Mouse (Mus musculus) heart, embryonic 10.5 days (tissue): ENCODE measurements around the gene Stxbp4. TPM values are rescaled to one million over a fixed set of nuclear protein-coding genes. Genes with fewer than 3 reads are reported as not detected.

ENCODE experiments used
- DNase-seq: peaks from one replicate; pipeline ENCODE4 v3.0.0-alpha.2; 2017; ENCODE audit warnings: low spot score
- H3K27ac ChIP-seq: fragments of 300-500 bp; sonication (generic); 2 replicates; pipeline ENCODE4 v1.5.1; 2016; ENCODE audit warnings: mild to moderate bottlenecking
- H3K27me3 ChIP-seq: fragments of 300-500 bp; sonication (generic); 2 replicates; pipeline ENCODE4 v1.6.1; 2016; ENCODE audit warnings: mild to moderate bottlenecking; ENCODE audit not compliant: poor library complexity, insufficient read depth, severe bottlenecking
- H3K36me3 ChIP-seq: fragments of 300-500 bp; sonication (generic); 2 replicates; pipeline ENCODE4 v1.6.1; 2016; ENCODE audit warnings: mild to moderate bottlenecking, moderate library complexity
- H3K4me1 ChIP-seq: fragments of 300-500 bp; sonication (generic); 2 replicates; pipeline ENCODE4 v1.6.1; 2016; ENCODE audit warnings: mild to moderate bottlenecking
- H3K4me3 ChIP-seq: fragments of 300-500 bp; sonication (generic); 2 replicates; pipeline ENCODE4 v1.5.1; 2016; ENCODE audit warnings: mild to moderate bottlenecking, moderate library complexity
- H3K9me3 ChIP-seq: fragments of 300-500 bp; sonication (generic); 2 replicates; pipeline ENCODE4 v1.6.1; 2016; ENCODE audit warnings: mild to moderate bottlenecking, moderate library complexity
- WGBS: fragments of 180-500 bp; shearing (Covaris S2); methylation state at CpG from one replicate; pipeline ENCODE4 v1.1.7; 2016; 5-methylcytosine and 5-hydroxymethylcytosine counted together
- polyA plus RNA-seq: library from polyadenylated mRNA; unstranded; fragments of >200 nt; fragmentation: Nextera tagmentation; extraction: Ambion mirVana; gene quantifications from 2 replicates; pipeline ENCODE4 v1.2.1, GENCODE M21; 2016

Stxbp4 gene
- polyA plus RNA-seq, 1 experiment from 2014 or later = 25.3 TPM

- WGBS = 87% methylated on average over 4 of the region's 4 CpGs
- no peaks in the 10 kb centered on the region for H3K4me1 ChIP-seq
- H3K4me3 ChIP-seq = no peak overlapping the region
- no peak for DNase-seq
- H3K27me3 ChIP-seq = no peaks in the 10 kb centered on the region
- no peak overlapping the region for H3K27ac ChIP-seq
- no peaks in the 10 kb centered on the region for H3K36me3 ChIP-seq
- no peaks in the 10 kb centered on the region for H3K9me3 ChIP-seq
Observed at GRCm38 (mm10) chr11:90470271-90470670, 167.6 kb downstream of the Stxbp4 start.

GRCm38 (mm10) chr11:90464046-90464595 lies 173.8 kb downstream of the Stxbp4 start:
- Histone ChIP-seq H3K4me3 (no peak overlapping the region), H3K4me1 (no peaks in the 10 kb centered on the region), H3K36me3 (no peaks in the 10 kb centered on the region), H3K27ac (no peak overlapping the region), H3K27me3 (no peaks in the 10 kb centered on the region), H3K9me3 (no peaks in the 10 kb centered on the region)
- WGBS = 71% methylated on average over 10 of the region's 10 CpGs
- no peak for DNase-seq

GRCm38 (mm10) chr11:90460458-90460857 lies 177.4 kb downstream of the Stxbp4 start:
- Histone ChIP-seq H3K27me3 (no peaks in the 10 kb centered on the region), H3K4me3 (no peak overlapping the region), H3K36me3 (no peaks in the 10 kb centered on the region), H3K9me3 (no peaks in the 10 kb centered on the region), H3K27ac (no peak overlapping the region), H3K4me1 (no peaks in the 10 kb centered on the region)
- WGBS = 87% methylated on average over 3 of the region's 3 CpGs
- no peak for DNase-seq

- WGBS = 75% methylated on average over 3 of the region's 3 CpGs
- Histone ChIP-seq H3K4me1 (no peaks in the 10 kb centered on the region), H3K4me3 (no peak overlapping the region), H3K27me3 (no peaks in the 10 kb centered on the region), H3K9me3 (no peaks in the 10 kb centered on the region), H3K27ac (no peak overlapping the region), H3K36me3 (no peaks in the 10 kb centered on the region)
- no peak for DNase-seq
Observed at GRCm38 (mm10) chr11:90452134-90452533, 185.8 kb downstream of the Stxbp4 start.

- DNase-seq = no peak
- Histone ChIP-seq H3K9me3 (no peaks in the 10 kb centered on the region), H3K27me3 (no peaks in the 10 kb centered on the region), H3K36me3 (no peaks in the 10 kb centered on the region), H3K27ac (no peak overlapping the region), H3K4me3 (no peak overlapping the region), H3K4me1 (no peaks in the 10 kb centered on the region)
- 66% methylated on average over 5 of the region's 5 CpGs for WGBS
Observed at GRCm38 (mm10) chr11:90451506-90451905, 186.4 kb downstream of the Stxbp4 start.

GRCm38 (mm10) chr11:90442462-90442861 lies 195.4 kb downstream of the Stxbp4 start:
- H3K4me3 ChIP-seq = no peak overlapping the region
- no peak overlapping the region for H3K27ac ChIP-seq
- no peaks in the 10 kb centered on the region for H3K4me1 ChIP-seq
- WGBS = 80% methylated on average over 2 of the region's 2 CpGs
- no peaks in the 10 kb centered on the region for H3K9me3 ChIP-seq
- H3K27me3 ChIP-seq = peaks cover 5% of the 10 kb centered on the region; the same call in 1 of the 2 replicates
- H3K36me3 ChIP-seq = no peaks in the 10 kb centered on the region
- no peak for DNase-seq

- DNase-seq = no peak
- WGBS = 89% methylated on average over 3 of the region's 3 CpGs
- H3K4me3 ChIP-seq = no peak overlapping the region
- peaks cover 5% of the 10 kb centered on the region; the same call in 1 of the 2 replicates for H3K27me3 ChIP-seq
- no peaks in the 10 kb centered on the region for H3K4me1 ChIP-seq
- no peaks in the 10 kb centered on the region for H3K36me3 ChIP-seq
- no peaks in the 10 kb centered on the region for H3K9me3 ChIP-seq
- no peak overlapping the region for H3K27ac ChIP-seq
Observed at GRCm38 (mm10) chr11:90440851-90441250, 197.0 kb downstream of the Stxbp4 start.

GRCm38 (mm10) chr11:90438768-90439167 lies 199.1 kb downstream of the Stxbp4 start:
- Histone ChIP-seq H3K27me3 (peaks cover 5% of the 10 kb centered on the region; the same call in 1 of the 2 replicates), H3K4me1 (no peaks in the 10 kb centered on the region), H3K36me3 (no peaks in the 10 kb centered on the region), H3K4me3 (no peak overlapping the region), H3K27ac (no peak overlapping the region), H3K9me3 (no peaks in the 10 kb centered on the region)
- no peak for DNase-seq
- WGBS = 71% methylated on average over 5 of the region's 5 CpGs

Other genes starting within 250 kb of the Stxbp4 start
- gene Hlf, start 247.2 kb downstream of the Stxbp4 start, polyA plus RNA-seq = 1.7 and 3.3 TPM in 2 replicates
- 39.4 and 48.3 TPM in 2 replicates for gene Cox11, start 89 bp upstream of the Stxbp4 start, polyA plus RNA-seq
- gene Tom1l1, start 50.3 kb upstream of the Stxbp4 start, polyA plus RNA-seq = 37.9 and 44.6 TPM in 2 replicates